Mouse (Mus musculus): ENCODE results near the gene Cwc25.

GRCm38 (mm10) chr11:97696669-97697068 is 69.7 kb downstream of the Cwc25 start:
- TF ChIP-seq CTCF (IDR thresholded peaks at IDR 0.05; ENCODE audit: low read depth) = no peak
- TF ChIP-seq EP300 (IDR thresholded peaks at IDR 0.05; ENCODE audit: low read depth) = no peak

All from liver, embryonic 14.5 days (tissue).